Mouse (Mus musculus) retina, postnatal 7 days (tissue): ENCODE data around the gene Olfr239.
"Not testable (repeated sequence)": the region's sequence is repeated elsewhere in the genome, so short reads cannot be mapped to it uniquely, and the experiment has no call there.

ENCODE experiments used
- DNase-seq: peaks from one replicate; pipeline ENCODE4 v3.0.0-alpha.2; 2012; ENCODE audit warnings: low read depth, low spot score

Olfr239 gene

DNA sequence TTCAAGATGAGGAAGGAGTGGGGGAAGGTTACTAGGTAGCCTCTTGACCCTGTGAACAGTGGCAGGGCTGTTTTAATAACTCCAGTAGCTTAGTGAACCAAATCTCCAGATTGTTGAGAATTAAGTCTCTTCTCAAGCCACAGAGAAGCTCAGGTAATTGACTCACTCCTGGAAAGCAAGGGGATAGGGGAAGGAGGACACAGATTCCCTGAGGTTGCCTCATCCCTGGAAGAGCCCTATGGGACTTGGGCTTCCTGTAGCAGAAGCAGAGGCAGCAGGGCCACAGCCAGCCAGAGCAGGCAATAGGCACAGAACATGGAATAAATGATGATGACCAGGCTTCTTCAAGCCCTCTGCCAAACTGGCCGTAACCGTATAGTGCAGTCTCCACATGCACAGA lies at the start of gene Olfr239:
Olfr239 (plus strand) TSS at position 301 of the 400 bp plus-strand sequence.
- DNase-seq: not testable (repeated sequence)

DNA sequence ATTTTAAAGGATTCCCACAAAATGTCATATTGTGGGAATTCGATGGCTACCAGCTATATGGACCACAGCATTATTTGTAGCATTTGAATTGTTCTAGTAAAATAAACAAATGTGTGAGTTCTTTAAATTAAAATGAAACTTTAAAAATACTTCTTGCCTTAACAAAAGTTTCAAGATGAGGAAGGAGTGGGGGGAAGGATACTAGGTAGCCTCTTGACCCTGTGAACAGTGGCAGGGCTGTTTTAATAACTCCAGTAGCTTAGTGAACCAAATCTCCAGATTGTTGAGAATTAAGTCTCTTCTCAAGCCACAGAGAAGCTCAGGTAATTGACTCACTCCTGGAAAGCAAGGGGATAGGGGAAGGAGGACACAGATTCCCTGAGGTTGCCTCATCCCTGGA lies 23.0 kb upstream of the Olfr239 start, which contains the start of gene Olfr55:
Olfr55 (plus strand) TSS at position 301 of the 400 bp plus-strand sequence.
- DNase-seq: not testable (repeated sequence)

DNA sequence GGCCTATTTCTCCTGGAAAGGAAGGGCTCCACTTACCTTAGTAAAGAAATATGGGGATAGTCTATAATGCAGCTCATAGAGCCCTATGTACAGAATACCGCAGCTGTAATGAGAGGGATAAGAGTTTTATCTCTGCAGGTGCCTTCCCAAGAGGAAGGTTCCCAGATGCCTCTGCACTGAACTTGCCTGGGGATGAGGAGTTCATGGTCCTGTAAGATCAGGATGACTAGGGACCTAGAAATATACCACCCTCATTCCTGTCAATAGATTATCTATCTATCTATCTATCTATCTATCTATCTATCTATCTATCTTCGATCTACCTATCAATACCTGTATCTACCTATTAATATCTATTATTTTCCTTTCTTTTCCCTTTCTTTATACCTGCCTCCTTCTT lies 30.5 kb downstream of the Olfr239 start, which contains the start of gene Olfr1564:
Olfr1564 (minus strand) TSS at position 101 of the 400 bp plus-strand sequence.
- DNase-seq: no peak

DNA sequence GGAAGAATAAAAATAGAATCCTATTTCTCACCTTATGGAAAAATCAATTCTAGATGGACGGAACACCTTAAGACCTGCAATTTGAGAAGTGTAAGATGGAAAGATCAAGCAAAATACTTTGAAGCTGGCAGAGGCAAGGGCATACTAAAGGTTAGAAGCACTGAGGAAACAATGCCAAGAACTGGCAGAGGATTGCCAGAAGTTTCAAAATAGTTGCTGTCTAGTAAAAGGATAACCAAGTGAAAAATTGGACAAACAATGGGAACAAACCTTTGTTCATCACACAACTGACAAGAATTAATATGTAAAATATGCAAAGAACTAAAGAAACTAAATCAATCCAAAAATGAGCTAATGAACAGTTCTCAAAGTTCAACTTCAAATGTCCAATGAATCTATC lies 45.5 kb downstream of the Olfr239 start:
- DNase-seq: not testable (repeated sequence)
